Mouse (Mus musculus) natural killer cell, adult 2 months (primary cell): ENCODE measurements around the gene Nck2.
A peak's percentile ranks its signal among the peaks of the same experiment; 100 is the strongest.

Experiments used
- DNase-seq, 2 experiments: peaks; one replicate each; pipeline ENCODE4 v3.0.0; 2022; ENCODE audit warnings: low spot score in 2 of 2

The Nck2 gene

DNA sequence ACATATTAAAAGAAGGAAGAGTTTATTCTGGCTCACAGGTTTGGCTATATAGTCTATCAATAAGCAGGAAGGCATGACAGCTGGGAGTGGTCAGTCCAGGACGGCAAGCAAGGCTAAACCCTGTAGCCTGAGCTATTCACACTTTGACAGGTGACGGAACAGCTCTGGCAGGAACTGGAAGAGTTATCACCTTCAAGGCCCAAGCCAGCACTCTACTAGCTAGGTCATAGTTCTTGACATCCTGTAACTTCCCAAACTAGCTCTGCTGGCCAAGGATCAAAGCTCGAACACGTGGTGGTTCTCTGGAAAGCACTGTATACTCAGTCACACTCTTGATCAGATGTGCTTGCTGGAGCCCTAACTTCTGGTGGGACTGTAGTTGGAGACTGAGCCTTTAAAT is 10.5 kb upstream of the Nck2 start:
- no peak for DNase-seq

GRCm38 (mm10) chr1:43436554-43436953 is 7.8 kb upstream of the Nck2 start:
- DNase-seq, result no peak

DNA sequence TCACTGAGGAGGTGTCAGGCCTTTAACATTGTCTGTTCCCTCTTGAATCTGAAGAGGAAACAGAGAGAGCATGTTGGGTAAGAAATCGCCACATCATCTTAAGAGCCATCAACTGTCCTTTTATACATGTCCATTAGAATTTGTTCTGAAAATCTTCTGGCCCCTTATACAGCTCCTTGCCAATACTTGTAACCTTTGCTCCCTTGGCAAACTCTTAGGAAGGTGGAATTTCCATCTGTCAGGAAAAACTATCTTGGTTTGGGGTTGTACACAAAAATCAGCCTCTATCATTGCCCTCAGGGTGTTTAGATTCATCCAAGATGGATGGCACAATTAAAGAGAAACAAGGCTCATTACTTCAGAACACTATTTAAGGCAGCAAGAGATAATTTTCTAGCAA is 5.1 kb upstream of the Nck2 start:
- DNase-seq, result no peak

DNA sequence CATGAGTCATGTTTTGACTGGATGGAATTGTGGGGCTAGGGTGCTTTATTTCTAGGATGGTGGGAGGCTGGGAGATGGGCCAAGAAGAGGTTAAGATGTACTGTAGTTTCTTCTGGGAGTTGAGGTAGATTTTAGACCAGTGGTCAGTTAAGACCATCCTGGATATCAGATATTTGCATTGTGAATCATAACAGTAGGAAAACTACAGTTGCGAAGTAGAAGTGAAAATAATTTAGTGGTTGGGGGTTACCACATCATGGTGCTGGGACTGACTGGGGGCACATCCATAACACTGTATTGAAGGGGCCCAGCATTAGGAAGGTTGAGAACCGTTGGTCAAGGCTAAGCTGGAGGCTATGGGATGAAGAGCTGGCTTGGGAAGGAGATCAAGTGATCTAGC is 1.8 kb upstream of the Nck2 start:
- no peak for DNase-seq

DNA sequence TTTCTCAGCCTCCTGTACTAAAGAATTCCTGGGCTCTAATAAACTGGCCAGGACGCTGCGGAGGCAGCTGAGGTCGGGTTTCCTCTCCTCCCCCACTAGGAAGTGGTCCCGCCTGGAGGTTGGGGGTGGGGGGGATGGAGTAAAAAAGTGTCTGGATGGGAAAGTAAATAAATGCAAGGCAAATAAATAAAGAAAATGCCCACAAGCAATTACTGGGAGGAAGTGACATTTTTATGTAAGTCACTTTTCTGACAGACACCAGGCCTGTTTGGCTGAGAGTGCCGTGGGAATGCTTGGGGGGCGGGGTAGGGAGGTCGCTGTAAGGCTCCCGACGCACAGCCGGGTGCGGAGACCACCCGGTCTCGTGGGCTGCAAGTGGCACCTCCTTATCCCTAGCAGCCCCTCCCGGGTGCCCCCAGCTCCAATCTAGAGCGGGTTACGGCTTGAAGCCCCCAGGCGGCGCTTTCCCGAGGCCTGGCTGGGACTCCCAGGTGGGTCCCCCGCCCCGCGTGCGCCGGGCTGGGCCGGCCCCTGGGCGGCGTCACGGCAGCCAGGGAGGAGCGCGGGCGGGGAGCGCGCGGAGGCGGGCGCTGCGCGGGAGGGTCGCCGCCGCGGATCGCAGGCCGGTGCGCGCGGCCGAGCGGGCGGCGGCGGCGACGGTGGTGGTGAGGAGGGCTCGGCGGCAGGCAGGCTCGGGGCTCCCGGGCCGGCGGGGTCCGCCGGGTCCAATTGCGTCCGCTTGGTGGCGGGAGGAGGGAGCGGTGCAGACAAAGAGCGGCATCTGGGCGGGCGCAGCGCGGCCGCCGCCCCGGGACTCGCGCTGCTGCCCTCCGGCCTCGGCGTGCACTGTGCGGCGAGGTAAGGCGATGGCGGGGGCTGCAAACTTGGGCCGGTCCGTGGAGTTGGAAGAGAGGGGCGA is 1.1 kb downstream of the Nck2 start:
- DNase-seq, result peak in 1 of 2 experiments; percentile 52

GRCm38 (mm10) chr1:43446089-43446533 is 1.7 kb downstream of the Nck2 start:
- peak in 1 of 2 experiments; percentile 39 for DNase-seq

GRCm38 (mm10) chr1:43446731-43447601 is 2.6 kb downstream of the Nck2 start:
- no peak for DNase-seq

DNA sequence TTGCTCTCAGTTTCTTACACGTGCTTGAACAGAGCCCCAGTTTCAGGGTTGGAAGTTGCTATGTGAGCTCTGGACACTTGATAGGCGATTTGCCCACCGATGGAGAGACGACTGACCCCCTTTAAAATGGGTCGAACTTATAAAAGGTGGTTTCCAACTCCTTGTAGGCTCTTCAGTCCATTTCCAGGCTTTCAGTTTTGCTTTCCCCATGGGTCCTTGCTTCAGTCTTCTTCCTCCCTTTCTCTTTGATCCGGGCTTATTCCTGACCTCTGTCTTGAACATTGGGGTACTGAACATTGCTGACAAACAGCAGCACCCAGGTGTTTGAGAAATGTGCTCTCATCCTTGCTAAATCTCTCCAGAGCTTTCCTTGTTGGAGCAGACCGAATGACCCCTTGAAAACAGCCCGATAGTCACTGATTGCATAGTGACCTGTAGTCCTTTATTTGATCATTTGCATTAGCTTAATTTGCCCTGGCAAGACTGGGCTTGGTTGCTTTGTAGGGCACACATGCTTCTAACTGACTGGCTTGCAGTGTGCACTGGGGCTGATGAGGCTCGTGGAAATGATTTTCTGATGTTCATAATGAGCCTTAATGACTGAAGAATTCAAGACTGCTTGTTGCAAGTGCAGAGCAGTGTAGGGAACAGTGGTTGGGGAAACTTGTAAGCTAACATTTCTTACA is 3.4 kb downstream of the Nck2 start:
- DNase-seq, result no peak

DNA sequence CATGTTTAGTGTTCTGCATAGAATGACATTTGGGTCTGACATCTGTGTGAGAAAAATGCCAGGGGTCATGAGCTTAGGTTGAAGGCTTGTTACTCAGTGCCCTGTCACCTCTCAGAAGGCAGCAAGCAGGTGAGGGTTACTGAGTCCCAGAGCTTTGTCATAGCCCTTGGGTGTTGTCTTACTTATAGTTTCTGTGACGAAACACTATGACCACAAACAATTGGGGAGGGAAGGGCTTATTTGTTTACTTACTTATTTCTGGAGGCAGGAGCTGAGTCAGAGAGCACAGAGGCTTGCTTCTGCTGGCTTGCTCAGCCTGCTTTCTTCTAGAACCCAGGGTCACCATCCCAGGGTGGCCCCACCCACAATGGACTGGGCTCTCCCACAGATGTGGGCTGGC is 6.4 kb downstream of the Nck2 start:
- DNase-seq, result no peak

DNA sequence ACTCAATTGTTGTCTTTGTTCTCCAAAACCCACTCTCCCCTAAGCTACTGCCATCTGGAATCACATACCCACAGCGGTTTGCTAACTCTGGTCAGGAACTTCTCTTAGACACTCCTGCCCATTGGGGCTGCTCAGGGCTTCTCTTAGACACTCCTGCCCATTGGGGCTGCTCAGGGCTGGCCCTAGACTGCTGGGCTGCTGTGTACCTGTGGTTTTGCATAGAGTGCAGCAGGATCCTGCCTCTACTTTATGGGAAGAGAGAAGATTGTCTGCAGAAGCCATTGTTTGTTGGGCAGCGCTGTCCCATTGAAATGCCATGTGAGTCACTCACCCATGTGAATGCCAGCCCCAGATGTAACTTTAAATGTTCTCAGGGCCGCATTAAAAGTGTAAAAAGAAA is 9.3 kb downstream of the Nck2 start:
- DNase-seq, result no peak

- no peak for DNase-seq
Observed at GRCm38 (mm10) chr1:43454741-43455140, 10.4 kb downstream of the Nck2 start.

- DNase-seq, result no peak
Observed at GRCm38 (mm10) chr1:43455196-43455595, 10.8 kb downstream of the Nck2 start.

- DNase-seq, result no peak
Observed at GRCm38 (mm10) chr1:43457012-43457766, 12.8 kb downstream of the Nck2 start.

DNA sequence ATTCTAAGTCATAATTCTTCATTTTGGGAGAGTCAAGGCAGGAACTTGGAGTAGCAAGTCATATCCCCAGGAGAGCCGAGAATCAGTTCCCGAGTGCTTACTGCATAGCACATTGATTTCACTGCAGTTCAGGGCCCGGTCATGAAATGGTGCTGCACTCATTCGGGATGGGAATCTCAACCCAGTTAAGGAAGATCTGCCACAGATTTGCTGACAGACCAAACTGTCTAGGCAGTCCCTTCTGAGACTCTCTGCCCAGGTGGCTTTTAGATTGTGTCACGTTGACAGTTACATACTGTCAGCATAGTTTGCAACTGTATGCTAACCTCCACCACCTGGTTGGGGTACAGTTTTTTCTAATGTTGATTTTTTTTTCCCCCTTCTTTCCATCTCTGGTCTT is 16.1 kb downstream of the Nck2 start:
- DNase-seq, result no peak

GRCm38 (mm10) chr1:43462666-43463065 is 18.3 kb downstream of the Nck2 start:
- no peak for DNase-seq

DNA sequence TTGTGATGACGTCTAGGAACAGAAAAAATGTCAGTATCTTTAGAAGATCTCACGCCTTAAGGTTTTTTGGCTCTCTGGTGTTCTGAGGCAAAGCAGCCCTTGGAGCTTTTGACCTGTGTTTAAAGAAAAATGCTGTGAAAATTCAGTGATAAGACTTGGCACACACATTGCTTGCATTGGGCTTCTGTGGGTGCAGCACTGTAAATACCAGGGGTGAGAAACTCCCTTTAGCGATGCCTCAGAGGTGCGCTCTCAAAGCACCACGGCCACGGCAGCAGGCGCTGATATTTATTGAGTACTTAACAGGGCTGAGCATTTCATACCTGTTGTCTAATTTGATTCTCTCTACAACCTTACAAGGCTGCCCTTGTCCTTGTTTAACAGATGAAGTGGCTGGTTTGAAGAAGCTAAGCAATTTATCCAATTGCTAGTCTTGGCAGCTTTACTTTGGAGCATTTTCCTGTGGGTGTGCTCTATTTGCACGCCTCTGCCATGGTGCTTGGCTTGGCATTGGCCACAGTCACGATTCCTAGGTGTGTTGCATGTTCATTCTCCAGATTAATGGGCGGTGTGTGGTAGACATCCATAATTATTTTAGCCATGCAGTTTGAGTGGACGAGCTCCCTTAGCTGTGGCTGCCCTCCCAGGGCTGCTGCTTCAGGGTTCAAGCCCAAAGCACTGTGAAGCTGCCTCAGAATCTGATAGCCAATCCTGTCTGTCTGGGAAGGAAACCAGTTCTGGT is 19.7 kb downstream of the Nck2 start:
- DNase-seq, result peak in 1 of 2 experiments; percentile 44

DNA sequence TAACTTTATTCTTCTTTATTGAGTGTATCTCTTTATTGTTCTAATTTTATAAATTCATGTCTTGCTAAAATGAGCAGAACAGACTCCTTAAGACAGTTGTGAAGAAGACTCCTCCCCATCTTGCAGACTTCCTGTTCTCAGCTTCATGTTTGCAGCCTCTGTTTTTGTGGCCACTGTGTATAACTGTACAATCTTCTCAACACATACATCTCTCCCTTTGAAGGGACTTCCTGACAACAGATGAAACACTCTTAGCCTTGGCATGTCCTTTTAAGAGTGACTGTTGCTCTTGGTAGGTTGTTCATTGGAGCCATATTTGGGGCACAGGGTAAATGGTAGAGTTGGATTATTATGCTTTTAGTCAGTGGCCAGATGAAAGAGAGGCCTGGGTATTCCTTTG is 20.6 kb downstream of the Nck2 start:
- DNase-seq, result peak; percentile 47 to 64

GRCm38 (mm10) chr1:43465957-43466624 is 21.7 kb downstream of the Nck2 start:
- DNase-seq, result no peak

GRCm38 (mm10) chr1:43467656-43468055 is 23.3 kb downstream of the Nck2 start:
- DNase-seq, result peak in 1 of 2 experiments; percentile 42

DNA sequence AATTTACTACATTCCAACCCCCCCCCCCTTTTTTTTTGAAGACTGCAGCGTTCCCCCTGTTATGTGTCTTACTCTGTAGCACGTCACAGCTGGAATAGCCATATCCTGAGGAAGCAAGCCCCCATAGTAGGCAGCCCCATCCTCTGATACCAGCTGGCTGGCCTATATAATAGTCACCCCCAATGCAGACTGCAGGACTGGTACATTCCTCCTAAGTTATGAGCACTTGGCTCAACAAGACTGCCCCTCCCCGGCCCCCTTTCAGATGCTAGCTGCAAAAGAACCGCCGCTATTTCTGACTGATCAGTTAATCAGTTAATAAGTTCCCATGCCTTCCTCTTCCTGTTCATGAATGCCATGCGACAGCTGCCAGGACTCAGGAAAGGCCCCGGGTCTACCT is 23.8 kb downstream of the Nck2 start:
- DNase-seq, result no peak
